Mouse (Mus musculus): ENCODE results near the gene Cdhr4. TPM values are rescaled to one million over a fixed set of nuclear protein-coding genes. Genes with fewer than 3 reads are reported as not detected.
"Not testable (repeated sequence)": the region's sequence is repeated elsewhere in the genome, so short reads cannot be mapped to it uniquely, and the experiment has no call there.

Gene Cdhr4
- polyA plus RNA-seq, 1 experiment from 2014 or later, result 11.9 TPM

GRCm38 (mm10) chr9:108001922-108002770, 9.8 kb downstream of the Cdhr4 start, which contains the start of gene Ip6k1:
Gene Ip6k1 (plus strand): TSS chr9:108002501.
- Histone ChIP-seq H3K4me3 (peak within 1 kb of the TSS; percentile 99), H3K9me3 (replicated peaks) (no peaks in the 10 kb centered on the region), H3K36me3 (peaks cover 10% of the 10 kb centered on the region), H3K27me3 (ENCODE audit: low read depth, poor library complexity, severe bottlenecking) (no peaks in the 10 kb centered on the region), H3K4me1 (peaks cover 24% of the 10 kb centered on the region), H3K27ac (peak within 1 kb of the TSS; percentile 97)
- peak; percentile 99 for DNase-seq (ENCODE audit: low spot score)
- under 1% methylated on average over 51 of the region's 51 CpGs for WGBS

DNA sequence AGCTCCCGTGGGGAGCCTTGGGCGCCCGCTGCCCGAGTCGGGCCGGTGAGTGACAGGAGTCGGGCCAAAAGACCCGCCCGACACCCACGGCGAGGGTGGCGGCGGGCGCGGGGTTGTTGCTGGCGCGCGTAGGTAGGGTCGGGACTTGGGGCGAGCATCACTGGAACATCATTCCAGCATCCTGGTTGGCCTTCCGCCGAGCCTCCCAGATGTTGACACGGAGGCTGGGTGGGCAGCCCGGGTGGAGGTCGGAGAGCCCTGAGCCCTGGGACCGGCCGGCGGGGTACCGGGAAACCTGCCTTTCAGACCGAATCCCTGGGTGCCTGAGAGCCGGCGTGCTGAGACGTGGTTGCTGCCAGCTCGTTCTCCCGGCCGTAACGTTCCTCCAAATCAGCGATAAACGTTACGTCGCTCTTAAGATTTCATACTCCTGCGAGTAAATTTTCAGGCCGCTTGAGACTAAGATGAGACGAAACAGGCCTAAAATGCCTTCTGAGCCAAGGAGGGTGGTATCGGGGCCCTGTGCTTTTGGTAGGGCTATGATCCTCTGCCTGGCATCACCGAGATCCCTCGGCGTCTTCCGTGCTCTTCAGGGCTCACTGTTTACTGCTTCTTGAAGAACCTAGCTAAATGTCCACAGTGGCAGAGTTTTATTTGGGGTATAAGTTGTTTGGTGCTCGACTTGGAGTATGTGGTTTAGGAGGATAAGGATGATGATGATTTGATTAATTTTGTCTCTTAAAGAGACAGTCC, 10.7 kb downstream of the Cdhr4 start:
- no peak for DNase-seq (ENCODE audit: low spot score)
- Histone ChIP-seq H3K9me3 (replicated peaks) (no peaks in the 10 kb centered on the region), H3K27me3 (ENCODE audit: low read depth, poor library complexity, severe bottlenecking) (no peaks in the 10 kb centered on the region), H3K27ac (peak overlapping the region; percentile 97), H3K36me3 (peaks cover 14% of the 10 kb centered on the region), H3K4me3 (peak overlapping the region; percentile 99), H3K4me1 (peaks cover 24% of the 10 kb centered on the region)
- WGBS, result under 1% methylated on average over 50 of the region's 50 CpGs

DNA sequence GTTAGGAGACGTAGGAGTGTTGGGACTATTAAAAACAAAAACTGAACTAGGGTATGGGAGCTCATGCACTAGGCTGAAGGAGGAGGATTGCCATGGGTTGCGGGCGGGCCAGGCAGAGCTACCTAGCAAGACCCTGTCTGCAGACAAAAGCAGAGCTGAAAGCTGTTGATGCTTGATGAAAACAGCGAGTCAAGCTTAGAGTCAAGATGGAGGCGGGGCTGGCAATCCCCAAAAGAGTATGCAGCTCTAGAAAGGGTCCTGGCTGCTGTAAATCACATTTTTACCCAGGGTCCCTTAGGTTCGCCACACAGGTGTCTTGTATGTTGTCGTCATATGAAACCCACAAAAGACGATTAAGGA, 11.2 kb downstream of the Cdhr4 start:
- Histone ChIP-seq H3K9me3 (replicated peaks) (no peaks in the 10 kb centered on the region), H3K27ac (peak overlapping the region; percentile 97), H3K36me3 (peaks cover 19% of the 10 kb centered on the region), H3K4me3 (peak overlapping the region; percentile 99), H3K4me1 (peaks cover 24% of the 10 kb centered on the region), H3K27me3 (ENCODE audit: low read depth, poor library complexity, severe bottlenecking) (no peaks in the 10 kb centered on the region)
- 26% methylated on average over 8 of the region's 8 CpGs for WGBS
- no peak for DNase-seq (ENCODE audit: low spot score)

- H3K27ac ChIP-seq, result no peak overlapping the region
- no peak for DNase-seq (ENCODE audit: low spot score)
- WGBS, result 92% methylated on average over 5 of the region's 5 CpGs
- no peaks in the 10 kb centered on the region for H3K9me3 ChIP-seq (replicated peaks)
- H3K27me3 ChIP-seq (ENCODE audit: low read depth, poor library complexity, severe bottlenecking), result no peaks in the 10 kb centered on the region
- peaks cover 47% of the 10 kb centered on the region for H3K36me3 ChIP-seq
- no peak overlapping the region for H3K4me3 ChIP-seq
- peaks cover 14% of the 10 kb centered on the region for H3K4me1 ChIP-seq
Measured at GRCm38 (mm10) chr9:108008041-108008440, 15.7 kb downstream of the Cdhr4 start.

GRCm38 (mm10) chr9:108010385-108010784, 18.1 kb downstream of the Cdhr4 start:
- no peak for DNase-seq (ENCODE audit: low spot score)
- Histone ChIP-seq H3K27me3 (ENCODE audit: low read depth, poor library complexity, severe bottlenecking) (no peaks in the 10 kb centered on the region), H3K4me3 (no peak overlapping the region), H3K27ac (no peak overlapping the region), H3K9me3 (replicated peaks) (no peaks in the 10 kb centered on the region), H3K4me1 (no peaks in the 10 kb centered on the region), H3K36me3 (peaks cover 57% of the 10 kb centered on the region)

DNA sequence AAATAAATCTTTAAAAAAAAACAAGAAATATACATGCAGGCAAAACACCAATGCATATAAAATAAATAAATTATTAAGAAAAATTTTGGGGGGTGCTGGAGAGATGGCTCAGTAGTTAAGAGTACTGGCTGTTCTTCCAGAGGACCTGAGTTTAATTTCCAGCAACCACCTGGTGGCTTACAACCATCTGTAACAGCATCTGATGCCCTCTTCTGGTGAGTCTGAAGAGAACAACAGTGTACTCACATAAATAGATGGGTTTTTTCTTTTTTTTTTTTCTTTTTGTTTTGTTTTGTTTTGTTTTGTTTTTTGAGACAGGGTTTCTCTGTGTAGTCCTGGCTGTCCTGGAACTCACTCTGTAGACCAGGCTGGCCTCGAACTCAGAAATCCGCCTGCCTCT, 21.3 kb downstream of the Cdhr4 start:
- H3K4me3 ChIP-seq; H3K9me3 ChIP-seq (replicated peaks); DNase-seq (ENCODE audit: low spot score); H3K27me3 ChIP-seq (ENCODE audit: low read depth, poor library complexity, severe bottlenecking); H3K4me1 ChIP-seq; H3K27ac ChIP-seq: not testable (repeated sequence)
- H3K36me3 ChIP-seq, result peaks cover 72% of the 10 kb centered on the region
- 97% methylated on average over 2 of the region's 2 CpGs for WGBS

DNA sequence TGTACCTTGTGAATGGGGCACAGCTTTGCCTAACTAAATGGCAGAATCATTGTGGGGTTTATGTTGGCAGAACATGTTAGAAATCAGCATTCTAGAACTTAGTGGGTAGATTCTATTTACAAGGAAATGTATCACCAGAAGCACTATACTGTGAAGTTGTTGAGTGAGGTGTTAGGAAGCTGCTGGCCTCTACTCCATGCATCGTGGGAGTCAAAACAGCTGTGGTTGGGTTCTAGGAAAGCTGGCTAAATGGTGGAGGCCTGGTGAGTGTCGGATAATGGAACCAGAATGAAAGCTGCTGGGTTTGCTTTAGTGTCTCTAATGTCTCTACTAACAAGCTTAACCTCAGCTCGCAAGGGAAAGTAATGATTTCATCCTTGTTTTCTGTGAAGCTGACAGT, 24.8 kb downstream of the Cdhr4 start:
- H3K4me1 ChIP-seq, result no peaks in the 10 kb centered on the region
- no peaks in the 10 kb centered on the region for H3K27me3 ChIP-seq (ENCODE audit: low read depth, poor library complexity, severe bottlenecking)
- H3K27ac ChIP-seq, result no peak overlapping the region
- peaks cover 55% of the 10 kb centered on the region for H3K36me3 ChIP-seq
- no peak for DNase-seq (ENCODE audit: low spot score)
- no peaks in the 10 kb centered on the region for H3K9me3 ChIP-seq (replicated peaks)
- 90% methylated on average over 3 of the region's 3 CpGs for WGBS
- no peak overlapping the region for H3K4me3 ChIP-seq

- Histone ChIP-seq H3K27ac (no peak overlapping the region), H3K4me1 (no peaks in the 10 kb centered on the region), H3K27me3 (ENCODE audit: low read depth, poor library complexity, severe bottlenecking) (no peaks in the 10 kb centered on the region), H3K4me3 (no peak overlapping the region), H3K36me3 (peaks cover 49% of the 10 kb centered on the region), H3K9me3 (replicated peaks) (no peaks in the 10 kb centered on the region)
- no peak for DNase-seq (ENCODE audit: low spot score)
- WGBS, result 96% methylated on average over 1 of the region's 1 CpGs
Measured at GRCm38 (mm10) chr9:108020741-108021140, 28.4 kb downstream of the Cdhr4 start.

- DNase-seq (ENCODE audit: low spot score), result no peak
- Histone ChIP-seq H3K4me1 (no peaks in the 10 kb centered on the region), H3K9me3 (replicated peaks) (peaks cover 4% of the 10 kb centered on the region; the same call in 1 of the 2 replicates), H3K27me3 (ENCODE audit: low read depth, poor library complexity, severe bottlenecking) (no peaks in the 10 kb centered on the region), H3K4me3 (no peak overlapping the region), H3K27ac (no peak overlapping the region), H3K36me3 (peaks cover 54% of the 10 kb centered on the region)
- WGBS, result 90% methylated on average over 3 of the region's 3 CpGs
Measured at GRCm38 (mm10) chr9:108023216-108023615, 30.9 kb downstream of the Cdhr4 start.

DNA sequence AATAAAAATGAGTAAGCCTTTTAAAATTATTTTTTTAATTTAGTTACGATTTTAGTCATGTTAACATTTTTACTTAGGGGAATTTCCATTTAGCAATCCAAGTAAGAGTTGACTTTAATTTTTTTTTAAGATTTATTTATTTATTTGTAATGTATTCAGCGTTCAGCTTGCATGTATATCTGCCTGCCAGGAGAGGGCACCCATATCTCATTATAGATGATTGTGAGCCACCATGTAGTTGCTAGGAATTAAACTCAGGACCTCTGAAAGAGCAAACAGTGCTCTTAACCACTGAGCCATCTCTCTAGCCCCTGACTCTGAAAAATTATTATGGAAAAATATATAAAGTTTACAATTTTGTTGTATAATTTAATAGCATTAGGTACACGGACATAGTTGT, 34.3 kb downstream of the Cdhr4 start:
- DNase-seq (ENCODE audit: low spot score), result no peak
- Histone ChIP-seq H3K4me1 (no peaks in the 10 kb centered on the region), H3K4me3 (no peak overlapping the region), H3K27me3 (ENCODE audit: low read depth, poor library complexity, severe bottlenecking) (no peaks in the 10 kb centered on the region), H3K36me3 (peaks cover 77% of the 10 kb centered on the region), H3K27ac (no peak overlapping the region), H3K9me3 (replicated peaks) (peaks cover 4% of the 10 kb centered on the region; the same call in 1 of the 2 replicates)
- 95% methylated on average over 3 of the region's 3 CpGs for WGBS

DNA sequence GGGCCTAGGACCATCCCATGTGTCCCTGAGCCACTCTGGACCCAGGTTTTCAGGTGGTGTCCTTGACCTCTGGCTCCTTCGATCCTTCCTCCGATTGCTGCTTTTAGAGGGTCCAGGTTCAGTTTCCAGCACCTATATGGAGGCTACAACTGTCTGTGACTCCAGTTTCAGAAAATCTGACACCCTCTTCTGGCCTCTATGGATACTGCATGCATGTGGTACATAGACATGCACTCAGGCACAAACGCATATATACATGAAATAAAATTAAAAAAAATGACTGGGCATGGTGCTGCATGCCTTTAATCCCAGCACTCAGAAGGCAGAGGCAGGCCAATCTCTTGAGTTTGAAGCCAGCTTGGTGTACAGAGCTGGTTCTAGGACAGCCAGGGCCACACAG, 35.6 kb downstream of the Cdhr4 start:
- H3K27ac ChIP-seq, result no peak overlapping the region
- no peaks in the 10 kb centered on the region for H3K27me3 ChIP-seq (ENCODE audit: low read depth, poor library complexity, severe bottlenecking)
- peaks cover 90% of the 10 kb centered on the region for H3K36me3 ChIP-seq
- H3K9me3 ChIP-seq (replicated peaks), result peaks cover 4% of the 10 kb centered on the region; the same call in 1 of the 2 replicates
- no peak for DNase-seq (ENCODE audit: low spot score)
- no peak overlapping the region for H3K4me3 ChIP-seq
- H3K4me1 ChIP-seq, result no peaks in the 10 kb centered on the region
- 97% methylated on average over 3 of the region's 3 CpGs for WGBS

- WGBS, result 90% methylated on average over 5 of the region's 5 CpGs
- no peak for DNase-seq (ENCODE audit: low spot score)
- Histone ChIP-seq H3K9me3 (replicated peaks) (peaks cover 4% of the 10 kb centered on the region; the same call in 1 of the 2 replicates), H3K36me3 (peaks cover 90% of the 10 kb centered on the region), H3K27me3 (ENCODE audit: low read depth, poor library complexity, severe bottlenecking) (no peaks in the 10 kb centered on the region), H3K4me3 (no peak overlapping the region), H3K27ac (no peak overlapping the region), H3K4me1 (no peaks in the 10 kb centered on the region)
Measured at GRCm38 (mm10) chr9:108032126-108032525, 39.8 kb downstream of the Cdhr4 start.

Data from limb, embryonic 10.5 days (tissue).